Mouse (Mus musculus): Measurements from ENCODE around the gene Cmss1.

The Cmss1 gene

GRCm38 (mm10) chr16:57606444-57607227 is at the start of gene Cmss1:
TSS of gene Cmss1 (minus strand) at chr16:57606864.
- in situ Hi-C loops (cut with MboI, MseI), result loop anchor here (5.0 to 25.0 kb wide), 5 partner anchors 369 to 1452 kb away; partner anchors contain the start of genes Tbc1d23 (in 2 of the 2) and Tfg (in 1 of the 2)

- in situ Hi-C loops (cut with MboI, MseI), result loop anchor here in 1 of 2 experiments (25.0 kb wide), 1 partner anchor 787 kb away; no protein-coding TSS in a partner anchor
Measured at GRCm38 (mm10) chr16:57649888-57650287, 43.2 kb upstream of the Cmss1 start.

DNA sequence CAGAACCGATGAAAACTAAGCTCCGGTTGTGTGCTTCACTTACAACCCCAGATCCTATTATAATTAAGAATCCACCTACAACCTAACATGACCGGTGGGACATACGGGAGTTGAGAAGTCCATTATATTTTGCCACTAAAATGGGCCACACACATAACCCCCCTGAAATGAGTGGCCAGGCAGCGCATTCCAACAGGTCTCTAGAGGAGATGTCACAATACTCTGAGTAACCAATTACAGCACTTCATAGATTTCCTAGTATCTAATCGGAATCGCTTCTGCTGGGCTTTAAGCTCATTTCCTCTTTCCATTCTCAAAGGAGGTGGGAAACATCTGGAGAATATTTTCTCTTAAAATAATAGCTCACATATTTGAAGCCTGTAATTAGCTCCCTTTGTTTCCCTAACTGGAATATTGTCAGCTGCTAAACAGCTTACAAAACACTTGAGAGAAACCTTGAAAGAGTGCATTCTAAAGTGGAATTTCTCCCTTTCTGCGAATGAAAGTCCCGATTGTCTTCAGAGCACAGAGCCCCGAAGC is 34.8 kb upstream of the Cmss1 start:
- in situ Hi-C loops (cut with MboI, MseI), result no loop called here

- in situ Hi-C loops (cut with MboI, MseI), result loop anchor here in 1 of 2 experiments (10.0 kb wide), 1 partner anchor 760 kb away; no protein-coding TSS in a partner anchor
Measured at GRCm38 (mm10) chr16:57634766-57635165, 28.1 kb upstream of the Cmss1 start.

GRCm38 (mm10) chr16:57634191-57634590 is 27.5 kb upstream of the Cmss1 start:
- in situ Hi-C loops (cut with MboI, MseI), result loop anchor here in 1 of 2 experiments (10.0 kb wide), 1 partner anchor 761 kb away; no protein-coding TSS in a partner anchor

GRCm38 (mm10) chr16:57611768-57612167 is 5.1 kb upstream of the Cmss1 start:
- in situ Hi-C loops (cut with MboI, MseI), result loop anchor here (25.0 kb wide), 3 partner anchors 374 to 899 kb away; partner anchors contain the start of genes Tbc1d23 (in 1 of the 2) and Tfg (in 1 of the 2)

GRCm38 (mm10) chr16:57601031-57601430 is 5.6 kb downstream of the Cmss1 start:
- in situ Hi-C loops (cut with MboI, MseI), result loop anchor here (10.0 to 25.0 kb wide), 4 partner anchors 364 to 1446 kb away; partner anchors contain the start of genes Tbc1d23 (in 1 of the 2) and Tfg (in 1 of the 2)

DNA sequence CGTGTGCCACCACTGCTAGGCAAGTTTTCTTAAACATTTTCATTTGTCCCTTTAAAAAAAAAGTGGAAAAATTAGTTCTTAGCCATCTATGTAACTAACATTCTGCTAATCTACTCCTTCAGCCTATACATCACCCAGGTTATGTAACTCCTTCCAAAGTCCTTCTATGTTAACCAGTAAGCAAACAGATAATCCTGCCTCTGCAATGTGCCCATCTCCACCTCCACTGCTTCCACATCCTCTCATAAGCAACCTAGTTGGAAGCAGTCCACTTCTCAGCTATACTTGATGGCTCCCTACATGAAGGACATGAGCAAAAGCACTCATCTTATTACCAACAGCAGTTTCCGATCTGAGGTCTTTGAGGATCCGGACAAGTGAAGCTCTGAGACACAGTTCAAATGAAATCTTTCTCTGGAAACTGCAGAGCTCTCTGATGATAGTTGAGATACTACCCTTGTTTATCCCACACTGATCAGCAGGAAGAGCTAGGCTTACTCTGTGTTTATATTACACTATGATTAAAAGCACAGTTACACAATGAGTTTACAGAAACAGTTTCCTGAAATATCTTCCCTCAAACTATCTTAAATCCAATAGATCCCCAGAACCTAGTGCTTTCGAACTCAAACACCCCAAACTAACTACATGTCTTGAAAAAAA is 9.2 kb downstream of the Cmss1 start:
- in situ Hi-C loops (cut with MboI, MseI), result no loop called here

- in situ Hi-C loops (cut with MboI, MseI), result no loop called here
Measured at GRCm38 (mm10) chr16:57593422-57594157, 13.1 kb downstream of the Cmss1 start.

DNA sequence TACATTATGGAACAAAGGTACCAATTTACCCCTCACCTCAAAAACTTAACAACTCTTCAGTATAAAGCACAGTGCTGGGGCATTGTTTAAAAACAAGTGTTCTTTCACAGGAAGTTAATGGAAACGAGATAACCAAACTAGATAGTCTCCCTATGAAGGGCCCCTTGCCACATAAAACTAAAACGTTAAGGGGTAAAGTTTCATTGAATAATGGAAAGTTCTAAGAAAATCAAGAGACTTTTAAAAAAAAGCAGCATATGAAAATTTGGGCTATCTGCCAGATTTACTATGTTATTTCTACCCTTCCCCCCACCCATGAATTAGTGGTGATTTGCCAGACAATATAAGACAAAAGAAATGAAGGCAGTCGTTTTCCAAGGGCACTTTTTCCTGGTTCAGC is 21.5 kb downstream of the Cmss1 start:
- in situ Hi-C loops (cut with MboI, MseI), result no loop called here

GRCm38 (mm10) chr16:57582008-57582407 is 24.7 kb downstream of the Cmss1 start:
- in situ Hi-C loops (cut with MboI, MseI), result no loop called here

GRCm38 (mm10) chr16:57580041-57580440 is 26.6 kb downstream of the Cmss1 start:
- in situ Hi-C loops (cut with MboI, MseI), result no loop called here

- in situ Hi-C loops (cut with MboI, MseI), result no loop called here
Measured at GRCm38 (mm10) chr16:57577519-57577918, 29.1 kb downstream of the Cmss1 start.

- in situ Hi-C loops (cut with MboI, MseI), result no loop called here
Measured at GRCm38 (mm10) chr16:57575764-57576388, 30.8 kb downstream of the Cmss1 start.

DNA sequence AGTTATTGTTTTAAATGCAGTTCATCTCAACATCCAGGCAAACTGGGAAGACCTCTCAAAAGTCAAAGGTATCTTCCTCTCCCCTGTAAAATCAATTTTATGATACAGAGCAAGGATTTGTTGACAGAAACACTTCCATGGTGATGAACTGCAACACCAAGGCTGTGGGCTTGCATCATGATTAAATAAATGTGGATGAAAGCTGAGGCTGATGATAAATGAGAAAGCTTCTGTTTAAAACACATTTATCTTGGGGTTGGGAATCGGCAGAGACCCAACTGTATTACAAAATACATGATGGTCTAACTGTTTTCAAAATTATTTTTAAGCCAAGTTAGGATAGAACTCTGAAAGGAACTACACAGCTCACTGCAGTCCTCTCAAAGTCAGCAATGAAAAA is 32.8 kb downstream of the Cmss1 start:
- in situ Hi-C loops (cut with MboI, MseI), result loop anchor here in 1 of 2 experiments (5.0 kb wide), 1 partner anchor 77 kb away; no protein-coding TSS in a partner anchor

GRCm38 (mm10) chr16:57570789-57571311 is 35.8 kb downstream of the Cmss1 start:
- in situ Hi-C loops (cut with MboI, MseI), result loop anchor here in 1 of 2 experiments (5.0 kb wide), 1 partner anchor 74 kb away; no protein-coding TSS in a partner anchor

DNA sequence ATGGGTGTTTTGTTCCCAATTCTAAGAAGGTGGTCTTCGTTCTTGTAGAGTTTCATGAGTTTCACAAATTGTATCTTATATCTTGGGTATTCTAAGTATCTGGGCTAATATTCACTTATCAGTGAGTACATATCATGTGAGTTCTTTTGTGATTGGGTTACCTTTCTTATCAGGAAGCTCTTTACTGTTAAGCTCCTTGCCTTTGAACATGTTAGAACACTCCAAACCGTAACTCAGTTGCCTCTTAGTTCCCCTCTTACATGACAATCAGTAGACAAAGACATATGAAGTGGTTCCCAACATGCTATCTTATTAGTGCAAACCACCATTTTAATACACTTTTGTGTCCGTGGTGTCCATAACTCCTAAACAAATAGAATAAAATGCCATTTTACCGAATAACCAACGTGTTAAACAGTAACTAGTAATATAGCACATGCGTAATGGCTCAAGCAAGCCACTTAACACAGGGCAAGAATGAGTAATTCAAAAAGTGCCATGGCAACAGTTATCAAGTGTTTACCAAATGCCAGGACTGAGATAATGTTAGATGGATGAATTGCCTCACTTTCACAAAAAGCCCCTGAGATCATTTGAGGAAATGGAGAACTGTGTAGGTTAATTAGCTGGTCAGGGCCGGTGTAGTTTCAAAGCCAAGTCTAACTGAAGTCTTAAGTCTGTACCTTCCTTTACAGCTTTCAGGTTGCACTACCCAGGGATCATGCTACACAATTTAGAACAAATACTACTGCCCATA is 37.8 kb downstream of the Cmss1 start:
- in situ Hi-C loops (cut with MboI, MseI), result no loop called here

GRCm38 (mm10) chr16:57566215-57566614 is 40.4 kb downstream of the Cmss1 start:
- in situ Hi-C loops (cut with MboI, MseI), result no loop called here

DNA sequence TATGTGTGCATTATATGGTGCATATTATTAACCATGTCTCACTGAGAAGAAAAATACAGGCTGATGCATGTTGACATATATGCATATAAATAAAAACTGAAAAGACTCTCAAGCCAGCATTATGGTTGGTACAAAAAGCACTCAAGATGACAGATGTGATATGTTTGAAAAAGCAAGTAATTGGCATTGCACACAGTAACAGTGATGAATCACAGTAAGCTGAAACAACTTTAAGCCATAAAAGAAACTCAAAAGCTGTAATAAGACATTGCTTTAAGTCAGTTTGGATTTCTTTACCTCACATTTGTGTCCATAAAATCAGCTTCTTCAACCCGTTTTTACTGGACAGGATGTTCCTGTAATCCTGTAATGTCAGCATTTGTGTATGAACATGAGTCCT is 41.9 kb downstream of the Cmss1 start:
- in situ Hi-C loops (cut with MboI, MseI), result no loop called here

GRCm38 (mm10) chr16:57563453-57563852 is 43.2 kb downstream of the Cmss1 start:
- in situ Hi-C loops (cut with MboI, MseI), result no loop called here
